Mouse (Mus musculus) T-helper 2 cell (primary cell): ENCODE data around the gene Myo19.

Source experiments
- in situ Hi-C: fragments of 300-600 bp; cut with MboI, MseI; formaldehyde crosslinking; loops from one replicate; pipeline ENCODE4 v1.15.1; 2025; ENCODE audit warnings: high pct_unique_total_duplicates

Gene Myo19

DNA sequence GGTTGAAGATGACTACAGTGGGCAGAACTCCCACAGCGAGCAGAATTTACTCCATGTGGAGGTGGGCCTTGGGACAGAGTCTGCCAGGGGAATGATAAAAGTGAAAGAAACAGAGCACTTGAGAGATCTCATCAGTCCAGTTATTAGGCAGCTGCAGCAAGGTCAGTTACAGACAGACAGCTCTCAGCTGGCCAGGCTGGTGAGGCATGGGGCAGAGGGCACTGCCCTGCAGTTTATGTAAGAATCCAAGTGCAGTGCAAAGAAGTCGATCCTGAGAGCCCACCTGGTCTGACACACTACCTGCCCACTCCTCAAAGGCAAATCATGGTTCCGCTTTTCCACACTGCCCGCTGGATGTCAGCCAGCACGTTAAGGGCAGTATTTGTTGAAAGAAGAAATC lies 6.3 kb downstream of the Myo19 start:
- in situ Hi-C loops, result no loop called here

GRCm38 (mm10) chr11:84886767-84887511 lies 7.0 kb downstream of the Myo19 start:
- in situ Hi-C loops, result no loop called here

DNA sequence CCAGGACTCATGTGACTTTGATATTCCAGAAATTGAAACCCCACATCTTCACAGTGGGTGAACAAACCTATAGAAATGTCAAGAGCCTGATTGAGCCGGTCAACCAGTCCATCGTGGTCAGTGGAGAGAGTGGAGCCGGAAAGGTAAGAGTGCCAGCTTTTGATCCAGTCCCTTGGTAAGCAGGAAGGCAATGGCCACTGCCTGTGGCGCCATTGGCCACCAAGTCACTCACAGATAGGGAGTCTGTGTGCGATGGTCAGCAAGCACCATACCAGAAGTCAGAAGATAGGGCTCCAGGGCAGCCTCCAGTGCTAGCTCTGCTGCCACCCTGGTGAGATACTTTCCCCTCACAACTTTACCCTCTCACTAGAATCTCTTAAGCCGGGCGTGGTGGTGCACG lies 8.1 kb downstream of the Myo19 start:
- in situ Hi-C loops, result no loop called here

DNA sequence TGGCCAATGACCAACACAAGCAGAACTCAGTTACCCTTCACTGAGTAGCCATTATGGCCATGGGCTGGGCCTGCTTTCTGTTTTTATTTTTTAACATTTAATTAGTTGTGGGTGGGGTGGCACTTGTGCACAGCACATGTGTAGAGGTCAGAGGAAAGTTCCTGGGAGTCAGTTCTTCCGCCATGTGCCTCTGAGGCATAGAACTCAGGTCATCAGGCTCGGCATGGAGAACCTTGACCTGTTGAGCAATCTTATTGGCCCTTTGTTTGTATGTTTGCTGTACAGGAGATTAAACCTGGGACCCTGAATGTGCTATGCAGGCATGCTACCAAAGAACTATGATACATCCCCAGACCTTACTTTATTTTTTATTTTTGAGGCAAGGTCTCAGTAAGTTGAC lies 9.5 kb downstream of the Myo19 start:
- in situ Hi-C loops, result no loop called here

- in situ Hi-C loops, result no loop called here
Observed at GRCm38 (mm10) chr11:84891705-84892104, 11.8 kb downstream of the Myo19 start.

DNA sequence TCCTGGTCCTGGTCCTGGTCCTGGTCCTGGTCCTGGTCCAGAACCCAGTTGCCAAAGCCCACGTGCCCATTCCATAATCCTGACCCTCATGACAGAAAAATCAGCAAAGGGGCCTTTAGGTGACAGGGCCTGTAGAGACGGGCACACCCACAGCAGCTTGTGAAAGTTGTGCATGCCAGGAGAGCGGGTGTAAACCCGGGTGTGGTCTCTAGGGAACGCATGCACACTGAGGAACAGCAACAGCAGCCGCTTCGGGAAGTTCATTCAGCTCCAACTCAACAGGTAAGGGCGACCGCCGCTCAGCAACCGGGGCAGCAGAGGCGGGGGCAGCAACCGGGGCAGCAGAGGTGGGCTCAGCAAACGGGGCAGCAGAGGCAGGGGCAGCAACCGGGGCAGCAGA lies 13.2 kb downstream of the Myo19 start:
- in situ Hi-C loops, result no loop called here

- in situ Hi-C loops, result no loop called here
Observed at GRCm38 (mm10) chr11:84904597-84905144, 24.7 kb downstream of the Myo19 start.

GRCm38 (mm10) chr11:84907081-84907480 lies 27.1 kb downstream of the Myo19 start:
- in situ Hi-C loops, result no loop called here

DNA sequence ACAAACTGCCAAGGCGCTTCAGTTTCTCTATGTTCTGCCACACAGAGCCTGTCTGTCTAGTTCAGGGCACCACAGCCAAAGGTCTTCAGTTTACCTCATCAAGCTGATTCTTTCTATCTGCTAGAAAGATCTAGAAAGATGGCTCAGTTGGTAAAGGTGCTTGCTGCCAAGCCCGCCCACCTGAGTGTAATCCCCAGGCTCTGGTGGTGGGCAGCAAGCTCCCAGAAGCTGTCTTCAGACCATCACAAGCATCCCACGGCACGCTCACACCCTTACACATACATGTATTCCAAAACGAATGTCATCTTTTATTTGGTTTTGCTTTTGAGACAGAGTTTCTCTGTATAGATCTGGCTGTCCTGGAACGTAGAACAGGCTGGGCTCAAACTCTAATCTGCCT lies 28.5 kb downstream of the Myo19 start:
- in situ Hi-C loops, result no loop called here

- in situ Hi-C loops, result no loop called here
Observed at GRCm38 (mm10) chr11:84910411-84910810, 30.5 kb downstream of the Myo19 start.

- in situ Hi-C loops, result no loop called here
Observed at GRCm38 (mm10) chr11:84914673-84915072, 34.7 kb downstream of the Myo19 start.

- in situ Hi-C loops, result no loop called here
Observed at GRCm38 (mm10) chr11:84916053-84916702, 36.2 kb downstream of the Myo19 start, which contains the start of gene Znhit3. Znhit3 (minus strand) TSS chr11:84916366.

DNA sequence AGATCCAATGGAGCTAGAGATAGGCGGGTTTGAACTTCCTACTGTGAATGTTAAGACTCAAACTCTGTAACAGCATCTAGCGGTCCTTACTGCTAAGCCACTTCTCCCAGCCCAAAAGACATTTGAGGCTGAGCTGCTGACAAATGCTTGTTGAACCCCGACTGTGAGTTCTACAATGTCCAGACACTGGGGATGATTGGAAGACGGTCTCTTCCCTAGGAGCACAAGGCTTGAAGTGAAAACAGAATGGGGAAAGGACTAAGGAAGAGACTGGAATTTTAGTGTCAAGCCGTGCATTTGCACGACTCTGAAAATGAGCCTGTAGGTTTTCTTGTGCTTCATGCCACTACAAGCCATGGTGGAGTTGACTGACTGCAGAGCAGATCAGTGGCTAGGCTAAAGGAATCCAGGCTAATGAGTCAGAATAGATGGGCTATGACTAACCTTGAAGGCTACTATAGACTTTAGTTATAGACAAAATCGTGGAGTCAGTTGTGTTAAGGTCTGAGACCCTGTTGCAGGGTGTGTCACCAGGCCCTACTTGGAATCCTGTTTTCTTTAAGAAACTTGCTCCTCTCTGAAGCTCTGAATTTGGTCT lies 36.9 kb downstream of the Myo19 start:
- in situ Hi-C loops, result no loop called here

DNA sequence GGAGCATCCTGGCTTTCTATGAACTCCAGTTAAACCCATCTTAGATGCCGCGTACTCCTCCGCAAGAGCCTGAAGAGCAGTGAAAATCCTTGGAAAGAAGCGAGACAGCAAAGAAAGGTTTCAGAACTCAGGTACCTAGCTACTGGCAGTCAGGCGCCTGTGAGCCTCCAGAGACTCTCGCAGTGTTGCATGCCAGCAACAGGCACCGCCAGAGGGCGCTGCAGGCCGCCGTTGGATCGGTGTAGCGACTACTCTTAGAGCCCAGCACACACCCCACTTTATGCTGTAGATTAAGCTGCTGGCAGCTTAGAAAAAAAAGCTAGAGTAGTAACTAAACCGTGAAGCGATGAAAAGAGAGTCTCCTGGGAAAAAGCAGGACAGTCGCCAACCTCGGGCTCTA lies 38.5 kb downstream of the Myo19 start:
- in situ Hi-C loops, result no loop called here

GRCm38 (mm10) chr11:84919276-84919675 lies 39.3 kb downstream of the Myo19 start:
- in situ Hi-C loops, result no loop called here

DNA sequence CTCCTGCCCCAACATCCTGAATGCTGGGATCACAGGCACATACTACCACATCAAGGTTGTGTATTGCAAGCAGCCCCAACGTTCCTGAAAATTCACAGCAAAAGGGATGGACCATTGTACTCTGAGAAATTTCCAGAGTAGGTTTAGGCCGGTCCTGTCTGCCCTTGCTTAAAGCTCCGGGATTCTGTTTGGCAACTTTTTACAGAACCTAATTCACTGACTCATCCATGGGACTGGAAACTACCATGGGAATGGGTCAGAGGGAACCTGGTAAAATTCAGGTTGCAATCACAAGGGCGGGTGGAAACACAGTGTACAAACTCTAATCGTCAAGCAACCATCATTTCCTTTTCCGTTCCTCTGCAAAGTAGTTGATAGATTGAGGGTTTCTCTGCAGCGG lies 40.0 kb downstream of the Myo19 start:
- in situ Hi-C loops, result loop anchor here (5.0 kb wide), 1 partner anchor 62 kb away; no protein-coding TSS in a partner anchor

- in situ Hi-C loops, result loop anchor here (5.0 kb wide), 1 partner anchor 61 kb away; no protein-coding TSS in a partner anchor
Observed at GRCm38 (mm10) chr11:84920981-84921380, 41.0 kb downstream of the Myo19 start.

DNA sequence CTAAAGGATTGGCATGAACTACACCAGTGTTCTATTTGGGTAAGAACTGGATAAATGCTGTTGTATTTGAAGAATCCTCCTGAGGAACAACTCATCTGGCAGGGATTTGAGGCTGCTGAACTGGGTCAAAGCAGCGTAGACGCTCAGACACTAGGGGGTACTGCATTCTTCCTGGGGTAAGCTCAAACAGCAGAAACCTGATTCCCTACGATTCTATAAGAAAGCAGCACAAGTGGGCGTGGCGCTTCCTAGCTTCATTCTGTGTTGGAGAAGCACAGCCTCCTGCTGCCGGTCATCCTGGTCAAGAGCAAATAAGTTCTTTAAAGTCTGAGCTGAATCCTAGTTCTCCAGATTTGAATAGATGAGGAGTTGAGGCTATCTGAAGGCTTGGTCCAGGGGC lies 52.3 kb downstream of the Myo19 start:
- in situ Hi-C loops, result no loop called here

- in situ Hi-C loops, result loop anchor here (10.0 kb wide), 1 partner anchor 1635 kb away; no protein-coding TSS in a partner anchor
Observed at GRCm38 (mm10) chr11:84939508-84940053, 59.6 kb downstream of the Myo19 start.

- in situ Hi-C loops, result loop anchor here (10.0 kb wide), 1 partner anchor 1635 kb away; no protein-coding TSS in a partner anchor
Observed at GRCm38 (mm10) chr11:84940140-84940539, 60.2 kb downstream of the Myo19 start.

GRCm38 (mm10) chr11:84943948-84944347 lies 64.0 kb downstream of the Myo19 start:
- in situ Hi-C loops, result loop anchor here (10.0 kb wide), 1 partner anchor 1631 kb away; no protein-coding TSS in a partner anchor
